Mouse (Mus musculus) neural tube, embryonic 13.5 days (tissue): ENCODE data around the gene Rnf130. TPM values are rescaled to one million over a fixed set of nuclear protein-coding genes. Genes with fewer than 3 reads are reported as not detected.
"Not testable (repeated sequence)": the region's sequence is repeated elsewhere in the genome, so short reads cannot be mapped to it uniquely, and the experiment has no call there.

ENCODE experiments used
- ATAC-seq: fragments of 200-750 bp; cut with Nextera tagmentation; 2 replicates; pipeline ENCODE4 v1.8.0; 2017; ENCODE audit warnings: low read depth, mild to moderate bottlenecking, moderate TSS enrichment, moderate library complexity
- H3K27ac ChIP-seq: fragments of 300-500 bp; sonication (generic); replicated peaks from 2 replicates; pipeline ENCODE4 v1.5.1; 2015; ENCODE audit warnings: moderate library complexity, mild to moderate bottlenecking, inconsistent platforms
- H3K27me3 ChIP-seq: fragments of 300-500 bp; sonication (generic); 2 replicates; pipeline ENCODE4 v1.6.1; 2015; ENCODE audit warnings: mild to moderate bottlenecking, inconsistent platforms
- H3K36me3 ChIP-seq: fragments of 300-500 bp; sonication (generic); 2 replicates; pipeline ENCODE4 v1.6.1; 2015; ENCODE audit warnings: mild to moderate bottlenecking, inconsistent platforms
- H3K4me1 ChIP-seq: fragments of 300-500 bp; sonication (generic); replicated peaks from 2 replicates; pipeline ENCODE4 v1.6.1; 2015; ENCODE audit warnings: inconsistent platforms
- H3K4me2 ChIP-seq: fragments of 300-500 bp; sonication (generic); 2 replicates; pipeline ENCODE4 v1.6.1; 2015; ENCODE audit warnings: inconsistent platforms, mild to moderate bottlenecking, moderate library complexity
- H3K4me3 ChIP-seq: fragments of 300-500 bp; sonication (generic); 2 replicates; pipeline ENCODE4 v1.5.1; 2015; ENCODE audit warnings: mild to moderate bottlenecking, inconsistent platforms
- H3K9ac ChIP-seq: fragments of 300-500 bp; sonication (generic); 2 replicates; pipeline ENCODE4 v1.6.1; 2015; ENCODE audit warnings: moderate library complexity, mild to moderate bottlenecking, inconsistent platforms
- H3K9me3 ChIP-seq: fragments of 300-500 bp; sonication (generic); 2 replicates; pipeline ENCODE4 v1.6.1; 2016; ENCODE audit warnings: inconsistent platforms
- WGBS: fragments of 180-500 bp; shearing (Covaris S2); methylation state at CpG from one replicate; pipeline ENCODE4 v1.1.7; 2015; 5-methylcytosine and 5-hydroxymethylcytosine counted together
- polyA plus RNA-seq: library from polyadenylated mRNA; unstranded; fragments of >200 nt; fragmentation: Nextera tagmentation; extraction: Ambion mirVana; gene quantifications from 2 replicates; pipeline ENCODE4 v1.2.1, GENCODE M21; 2015

The Rnf130 gene
- polyA plus RNA-seq, 1 experiment from 2014 or later: 59.2 TPM

DNA sequence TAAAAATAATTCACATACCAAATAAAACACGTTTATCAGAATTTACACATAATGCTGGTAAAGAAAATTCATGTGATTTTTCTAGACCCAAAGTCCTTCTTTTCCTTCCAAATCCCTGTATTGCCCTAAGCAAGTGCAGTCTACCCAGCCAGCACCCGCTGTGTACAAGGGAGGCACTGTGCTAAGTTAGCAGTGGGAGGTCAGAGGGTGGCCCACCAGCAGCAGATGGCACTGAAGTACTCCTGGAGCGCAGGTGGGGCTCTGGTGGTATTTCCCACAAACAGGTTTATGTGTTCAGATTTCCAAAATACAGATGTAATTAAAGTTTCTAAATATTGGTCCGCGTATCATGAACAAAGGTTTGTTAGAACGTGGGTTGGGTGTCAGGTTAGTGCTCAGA is 71.9 kb downstream of the Rnf130 start:
- Histone ChIP-seq H3K4me1 (no peaks in the 10 kb centered on the region), H3K36me3 (peaks cover 76% of the 10 kb centered on the region), H3K9me3 (no peaks in the 10 kb centered on the region), H3K27ac (no peak overlapping the region), H3K9ac (no peak overlapping the region), H3K27me3 (no peaks in the 10 kb centered on the region), H3K4me3 (no peak overlapping the region), H3K4me2 (no peak overlapping the region)
- 97% methylated on average over 6 of the region's 6 CpGs for WGBS
- no peak for ATAC-seq

DNA sequence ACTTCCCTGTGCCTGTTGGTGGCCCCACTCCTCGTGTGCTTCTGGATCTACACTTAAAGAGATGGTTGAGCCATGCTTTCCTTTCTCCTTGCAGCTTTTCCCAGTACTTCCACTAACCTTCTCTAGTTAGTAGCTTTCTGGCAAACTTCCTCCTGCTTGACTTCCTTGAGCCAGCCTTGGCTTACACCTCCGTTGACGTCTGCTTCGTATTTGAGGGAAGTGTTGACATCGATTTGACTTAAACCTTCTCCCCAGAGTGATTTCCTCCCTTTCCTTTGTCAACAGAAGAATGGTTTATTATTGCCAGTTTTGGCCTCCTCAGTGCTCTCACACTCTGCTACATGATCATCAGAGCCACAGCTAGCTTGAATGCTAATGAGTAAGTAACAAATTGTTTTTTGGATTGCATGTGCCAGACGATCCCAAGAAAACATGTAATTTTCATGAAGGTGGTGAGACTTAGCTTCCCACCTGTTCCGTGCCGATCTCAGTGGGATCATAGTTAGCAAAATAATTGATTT is 73.9 kb downstream of the Rnf130 start:
- no peak overlapping the region for H3K4me2 ChIP-seq
- H3K27me3 ChIP-seq: no peaks in the 10 kb centered on the region
- H3K4me1 ChIP-seq: no peaks in the 10 kb centered on the region; the same call in 1 of the 2 replicates
- ATAC-seq: no peak
- WGBS: 87% methylated on average over 8 of the region's 8 CpGs
- H3K9me3 ChIP-seq: no peaks in the 10 kb centered on the region
- no peak overlapping the region for H3K4me3 ChIP-seq
- peaks cover 69% of the 10 kb centered on the region for H3K36me3 ChIP-seq
- no peak overlapping the region for H3K9ac ChIP-seq
- H3K27ac ChIP-seq: no peak overlapping the region

DNA sequence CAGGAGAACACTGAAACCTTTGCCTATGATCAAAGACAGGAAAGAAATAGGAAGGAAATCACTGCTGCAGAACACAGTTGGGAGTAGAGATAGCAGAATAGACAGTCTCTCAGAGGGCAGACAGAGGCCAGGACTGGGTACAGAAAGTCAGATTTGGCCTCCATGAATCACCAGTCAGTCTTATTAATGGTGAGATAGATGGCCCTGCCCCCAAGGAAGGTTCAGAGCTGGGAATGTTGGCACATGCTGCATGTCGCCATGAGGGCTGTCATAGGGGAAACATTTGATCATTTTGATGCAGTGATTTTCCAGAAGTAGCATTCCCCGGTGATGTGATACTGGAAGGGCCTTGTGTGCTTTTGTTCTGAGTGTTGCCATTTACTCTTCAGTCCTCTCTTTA is 74.5 kb downstream of the Rnf130 start:
- no peak for ATAC-seq
- 80% methylated on average over 2 of the region's 2 CpGs for WGBS
- H3K27me3 ChIP-seq: no peaks in the 10 kb centered on the region
- H3K36me3 ChIP-seq: peaks cover 66% of the 10 kb centered on the region
- no peak overlapping the region for H3K4me2 ChIP-seq
- no peak overlapping the region for H3K4me3 ChIP-seq
- no peak overlapping the region for H3K27ac ChIP-seq
- H3K9ac ChIP-seq: no peak overlapping the region
- H3K9me3 ChIP-seq: no peaks in the 10 kb centered on the region
- H3K4me1 ChIP-seq: no peaks in the 10 kb centered on the region; the same call in 1 of the 2 replicates

DNA sequence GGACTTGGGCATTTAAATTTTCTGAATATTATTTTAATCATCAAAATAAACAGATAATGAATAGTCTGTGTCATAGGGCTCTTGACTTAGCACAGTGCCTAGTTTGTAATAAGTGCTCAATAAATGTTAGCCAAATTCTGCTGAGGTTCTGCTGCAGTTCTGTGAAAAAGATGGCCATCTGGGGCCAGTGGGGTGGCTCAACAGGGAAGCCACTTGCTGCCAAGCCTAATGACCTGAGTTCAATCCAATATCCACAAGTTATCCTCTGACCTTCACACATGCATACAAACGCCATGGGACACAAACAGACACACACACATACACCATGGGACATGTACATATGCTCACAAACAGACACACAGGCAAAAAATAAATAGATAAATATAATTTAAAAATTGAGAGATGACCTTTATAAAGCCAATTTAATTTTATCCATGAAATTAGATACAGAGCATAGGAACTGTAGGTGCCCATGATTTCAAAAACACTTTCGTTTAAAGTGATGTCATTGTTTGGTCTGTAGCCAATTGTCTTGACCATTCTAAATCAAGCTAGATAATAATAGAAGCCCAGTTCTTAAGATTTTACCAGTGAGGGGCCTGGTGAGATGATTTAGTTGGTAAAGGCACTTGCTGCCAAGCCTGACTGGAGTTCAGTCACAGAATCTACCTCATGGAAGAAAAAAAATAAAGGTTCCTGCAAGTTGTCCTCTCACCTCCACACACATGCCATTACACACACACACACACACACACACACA is 75.6 kb downstream of the Rnf130 start:
- Histone ChIP-seq H3K36me3 (peaks cover 59% of the 10 kb centered on the region), H3K4me1 (no peaks in the 10 kb centered on the region; the same call in 1 of the 2 replicates), H3K9ac (no peak overlapping the region), H3K4me3 (no peak overlapping the region), H3K27me3 (no peaks in the 10 kb centered on the region), H3K9me3 (no peaks in the 10 kb centered on the region), H3K27ac (no peak overlapping the region), H3K4me2 (no peak overlapping the region)
- 78% methylated on average over 2 of the region's 2 CpGs for WGBS
- ATAC-seq: no peak

DNA sequence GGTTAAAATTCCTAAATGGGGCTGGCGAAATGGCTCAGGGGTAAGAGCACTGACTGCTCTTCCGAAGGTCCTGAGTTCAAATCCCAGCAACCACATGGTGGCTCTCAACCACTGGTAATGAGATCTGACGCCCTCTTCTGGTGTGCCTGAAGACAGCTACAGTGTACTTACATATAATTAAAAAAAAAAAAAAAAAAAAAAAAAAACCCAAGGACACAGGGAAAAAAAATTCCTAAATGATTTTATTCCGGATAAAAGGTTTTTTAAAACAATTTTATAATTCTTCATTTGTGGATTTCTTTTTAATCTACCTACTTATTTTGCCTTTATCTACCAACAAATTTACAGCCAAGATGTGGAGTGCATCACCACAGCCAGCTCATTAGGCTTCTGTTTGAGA is 76.8 kb downstream of the Rnf130 start:
- H3K4me3 ChIP-seq, H3K9ac ChIP-seq, H3K4me2 ChIP-seq, H3K27ac ChIP-seq, H3K9me3 ChIP-seq, H3K4me1 ChIP-seq, ATAC-seq, H3K27me3 ChIP-seq: not testable (repeated sequence)
- WGBS: 88% methylated on average over 4 of the region's 4 CpGs
- H3K36me3 ChIP-seq: peaks cover 49% of the 10 kb centered on the region

DNA sequence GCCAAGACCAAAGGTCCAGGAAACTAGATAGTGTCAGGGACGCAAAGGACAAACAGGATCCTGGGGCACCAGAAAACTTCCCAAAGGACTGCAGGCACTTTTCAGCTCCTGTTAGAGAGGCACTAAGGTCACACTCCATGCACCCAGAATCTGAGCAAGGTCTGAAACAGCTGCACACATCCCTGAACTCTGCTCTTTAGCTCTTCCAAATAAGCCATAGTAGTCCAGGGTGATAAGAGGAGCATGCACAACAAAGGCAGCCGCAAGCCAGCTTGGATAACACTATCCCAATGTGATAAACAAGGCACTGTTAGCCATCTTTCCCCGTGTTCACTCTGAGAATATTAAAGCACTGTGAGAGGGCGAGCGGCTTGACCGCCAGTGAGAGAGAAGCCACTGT is 78.9 kb downstream of the Rnf130 start:
- no peak overlapping the region for H3K4me2 ChIP-seq
- no peaks in the 10 kb centered on the region for H3K9me3 ChIP-seq
- ATAC-seq: no peak
- H3K36me3 ChIP-seq: peaks cover 33% of the 10 kb centered on the region
- no peak overlapping the region for H3K27ac ChIP-seq
- 90% methylated on average over 6 of the region's 6 CpGs for WGBS
- no peak overlapping the region for H3K4me3 ChIP-seq
- no peaks in the 10 kb centered on the region for H3K27me3 ChIP-seq
- H3K9ac ChIP-seq: no peak overlapping the region
- H3K4me1 ChIP-seq: peaks cover 5% of the 10 kb centered on the region

DNA sequence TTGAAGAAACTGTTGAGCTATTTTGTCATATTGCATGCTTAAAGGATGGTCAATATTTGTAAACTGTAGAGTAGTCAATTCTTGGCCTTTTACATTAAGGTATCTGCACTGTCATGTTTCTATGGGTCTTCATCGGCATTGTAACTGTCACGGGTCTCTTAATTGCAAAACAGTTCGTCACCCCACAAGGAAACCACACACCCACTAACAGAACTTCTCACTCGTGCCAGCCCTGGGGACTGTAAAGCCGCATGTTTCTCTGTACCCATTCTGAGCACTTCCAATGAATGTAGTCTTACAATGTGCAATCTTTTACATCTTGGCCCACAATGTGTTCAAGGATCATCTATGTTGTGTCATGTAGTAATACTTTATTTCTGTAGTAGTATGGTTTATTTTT is 80.1 kb downstream of the Rnf130 start:
- no peak overlapping the region for H3K9ac ChIP-seq
- peaks cover 21% of the 10 kb centered on the region for H3K36me3 ChIP-seq
- no peak overlapping the region for H3K27ac ChIP-seq
- H3K4me2 ChIP-seq: no peak overlapping the region
- H3K4me1 ChIP-seq: peaks cover 5% of the 10 kb centered on the region
- no peak overlapping the region for H3K4me3 ChIP-seq
- ATAC-seq: no peak
- WGBS: 92% methylated on average over 5 of the region's 5 CpGs
- no peaks in the 10 kb centered on the region for H3K27me3 ChIP-seq
- H3K9me3 ChIP-seq: no peaks in the 10 kb centered on the region

DNA sequence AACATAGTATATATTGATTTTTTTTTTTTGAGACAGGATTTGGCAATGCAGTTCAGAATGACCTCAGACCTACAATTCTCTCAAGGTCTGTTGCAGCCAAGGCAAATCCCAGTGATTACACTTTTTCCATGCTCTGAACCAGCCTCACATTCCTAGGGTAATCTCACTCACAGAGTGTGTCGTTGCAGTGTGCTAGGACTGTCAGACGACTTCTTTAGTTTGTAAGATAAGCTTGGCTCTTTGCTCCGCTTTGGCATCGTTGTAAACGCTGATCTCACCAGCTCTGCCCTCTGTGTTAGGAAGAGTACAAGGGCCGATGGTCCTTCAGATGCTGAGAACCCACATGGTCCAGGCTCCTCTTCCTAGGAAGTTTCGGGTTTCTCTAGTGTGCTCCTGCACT is 80.9 kb downstream of the Rnf130 start:
- 89% methylated on average over 7 of the region's 7 CpGs for WGBS
- no peak for ATAC-seq
- H3K36me3 ChIP-seq: peaks cover 14% of the 10 kb centered on the region

DNA sequence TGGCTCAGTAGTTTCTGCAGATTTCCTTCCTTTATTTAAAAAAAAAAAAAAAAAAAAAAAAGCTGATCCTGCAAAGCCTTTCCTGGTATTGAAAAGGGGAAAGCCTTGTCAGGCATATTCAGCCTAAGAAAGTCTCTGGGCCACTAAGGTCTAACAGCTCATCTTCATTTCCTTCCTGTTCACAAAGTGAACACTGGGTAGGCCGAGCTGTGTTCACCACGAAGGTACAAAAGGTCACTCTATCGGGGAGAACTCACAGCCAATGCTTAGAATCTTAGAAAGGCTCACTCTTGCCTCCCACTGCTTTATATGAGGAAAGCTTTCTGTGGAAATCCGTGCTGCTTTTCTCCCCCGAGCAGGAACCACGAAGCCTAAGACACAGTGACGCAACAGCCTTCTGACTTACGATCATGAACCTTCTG is 83.7 kb downstream of the Rnf130 start:
- no peaks in the 10 kb centered on the region for H3K9me3 ChIP-seq
- peaks cover 5% of the 10 kb centered on the region; the same call in 1 of the 2 replicates for H3K4me1 ChIP-seq
- no peaks in the 10 kb centered on the region for H3K27me3 ChIP-seq
- 72% methylated on average over 8 of the region's 8 CpGs for WGBS
- no peak overlapping the region for H3K4me2 ChIP-seq
- no peak for ATAC-seq
- H3K9ac ChIP-seq: no peak overlapping the region
- no peak overlapping the region for H3K27ac ChIP-seq
- no peak overlapping the region for H3K4me3 ChIP-seq
- H3K36me3 ChIP-seq: peaks cover 4% of the 10 kb centered on the region; the same call in 1 of the 2 replicates

More for the DNA sequence above, 80.9 kb downstream of the Rnf130 start:
- Histone ChIP-seq H3K4me2 (no peak overlapping the region), H3K9ac (no peak overlapping the region), H3K9me3 (no peaks in the 10 kb centered on the region), H3K27ac (no peak overlapping the region), H3K4me1 (peaks cover 5% of the 10 kb centered on the region), H3K4me3 (no peak overlapping the region), H3K27me3 (no peaks in the 10 kb centered on the region)

DNA sequence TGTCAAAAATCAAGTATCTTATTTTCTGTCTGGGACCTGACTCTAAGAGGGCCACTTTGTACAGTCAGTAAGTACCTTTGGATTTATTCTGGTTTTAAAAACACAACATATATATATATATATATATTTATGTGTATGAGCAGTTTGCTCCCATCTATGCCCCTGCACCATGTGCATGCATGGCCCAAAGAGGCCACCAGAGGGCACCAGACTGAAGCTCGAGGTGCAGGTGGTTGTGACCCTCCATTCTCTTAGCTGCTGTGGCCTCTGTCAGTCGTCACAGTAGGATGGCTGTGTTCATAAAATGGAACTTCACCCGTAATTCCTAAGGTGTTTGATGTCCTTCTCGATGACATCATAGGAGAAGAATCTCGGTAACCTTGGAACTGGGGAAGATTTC is 89.2 kb downstream of the Rnf130 start:
- H3K4me1 ChIP-seq: no peaks in the 10 kb centered on the region
- no peaks in the 10 kb centered on the region for H3K9me3 ChIP-seq
- no peak overlapping the region for H3K27ac ChIP-seq
- no peak overlapping the region for H3K4me3 ChIP-seq
- H3K27me3 ChIP-seq: no peaks in the 10 kb centered on the region
- 18% methylated on average over 5 of the region's 5 CpGs for WGBS
- no peak for ATAC-seq
- H3K9ac ChIP-seq: no peak overlapping the region
- H3K36me3 ChIP-seq: peaks cover 7% of the 10 kb centered on the region
- no peak overlapping the region for H3K4me2 ChIP-seq

DNA sequence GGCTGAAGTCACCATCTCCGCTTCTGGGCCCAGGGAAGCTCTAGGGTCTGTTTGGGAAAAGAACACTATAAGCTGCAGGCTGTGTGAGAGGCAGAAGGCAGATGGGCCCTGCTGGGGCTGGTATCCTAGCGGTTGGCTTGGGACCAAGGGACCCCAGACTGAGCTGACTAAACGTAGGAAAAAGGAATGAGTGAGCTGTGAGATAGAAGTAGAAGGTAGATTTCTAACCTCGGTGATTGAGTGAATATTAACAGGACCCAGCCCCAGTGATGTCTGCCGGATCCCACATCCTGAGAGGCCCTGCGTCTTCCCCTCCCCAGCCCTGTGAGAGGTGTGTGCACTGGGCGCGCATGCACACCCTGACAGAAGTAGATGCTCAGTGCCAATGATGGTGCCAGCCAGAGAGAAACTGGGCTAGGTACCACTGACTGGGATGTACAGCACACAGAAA is 97.5 kb downstream of the Rnf130 start:
- peaks cover 31% of the 10 kb centered on the region for H3K36me3 ChIP-seq
- WGBS: 91% methylated on average over 8 of the region's 8 CpGs
- H3K27ac ChIP-seq: no peak overlapping the region
- peaks cover 1% of the 10 kb centered on the region; the same call in 1 of the 2 replicates for H3K4me1 ChIP-seq
- H3K4me2 ChIP-seq: no peak overlapping the region
- H3K4me3 ChIP-seq: no peak overlapping the region
- no peaks in the 10 kb centered on the region for H3K9me3 ChIP-seq
- no peak for ATAC-seq
- no peaks in the 10 kb centered on the region for H3K27me3 ChIP-seq
- H3K9ac ChIP-seq: no peak overlapping the region

DNA sequence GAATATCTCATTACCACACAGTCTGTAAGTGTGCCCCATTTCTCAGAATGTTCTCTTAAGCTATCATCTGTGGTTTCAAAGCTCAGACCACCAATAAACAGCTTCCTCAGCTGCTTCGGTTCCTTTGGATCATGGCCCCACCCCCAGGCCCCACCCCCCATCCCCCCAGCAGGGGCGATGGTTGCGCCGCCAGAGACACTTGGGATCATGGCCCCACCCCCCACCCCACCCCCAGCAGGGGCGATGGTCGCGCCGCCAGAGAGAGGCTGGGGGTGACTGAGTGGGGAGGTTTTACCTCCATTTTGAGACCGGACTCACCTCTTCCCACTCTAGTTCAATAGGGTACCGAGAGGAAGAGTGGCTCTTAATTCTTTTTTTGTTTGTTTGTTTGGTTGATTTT is 102.6 kb downstream of the Rnf130 start:
- Histone ChIP-seq H3K4me2 (peak overlapping the region; percentile 35), H3K27ac (no peak overlapping the region), H3K36me3 (0 out of 2 replicates have a peak, but pooled peaks cover 2% of the 10 kb centered on the region), H3K4me1 (peaks cover 23% of the 10 kb centered on the region), H3K4me3 (no peak overlapping the region), H3K27me3 (no peaks in the 10 kb centered on the region), H3K9me3 (no peaks in the 10 kb centered on the region), H3K9ac (no peak overlapping the region)
- 6% methylated on average over 10 of the region's 10 CpGs for WGBS
- ATAC-seq: no peak
